Mouse (Mus musculus): ENCODE measurements around the gene Rgs19.

DNA sequence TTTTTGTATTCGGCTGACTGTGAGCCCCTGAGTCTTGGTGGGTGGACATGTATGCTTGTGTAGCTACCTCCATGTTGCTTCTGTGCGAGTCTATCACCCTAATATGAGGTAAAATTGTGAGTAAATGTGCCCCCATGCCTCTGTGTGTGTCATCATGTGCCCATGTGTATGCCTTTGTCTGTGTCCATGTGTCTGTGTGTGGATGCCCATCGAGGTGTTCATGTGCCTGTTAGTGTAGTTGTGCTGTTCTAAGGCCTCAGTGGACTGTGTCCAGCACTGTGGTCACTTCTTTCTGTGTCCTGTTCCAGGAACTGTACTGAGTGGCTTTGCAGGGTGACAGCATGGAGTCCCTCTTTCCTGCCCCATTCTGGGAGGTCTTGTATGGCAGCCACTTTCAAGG is 21.6 kb upstream of the Rgs19 start:
- no peak for TF ChIP-seq POLR2A (IDR thresholded peaks at IDR 0.05; ENCODE audit: extremely low read depth, insufficient read depth, low read length)
- no peak for TF ChIP-seq CTCF (IDR thresholded peaks at IDR 0.05; ENCODE audit: extremely low read depth, insufficient read depth, low read length)

All from cortical plate, adult 2 months (tissue).